Mouse (Mus musculus) monocyte, adult 5-6 weeks (primary cell): ENCODE results near the gene Ly6g5b. TPM values are rescaled to one million over a fixed set of nuclear protein-coding genes. Genes with fewer than 3 reads are reported as not detected.

Experiments used
- ATAC-seq: fragments of 153-309, 156-312 bp; replicated peaks from 2 replicates; pipeline ENCODE4 v1.8.0; 2017; ENCODE audit warnings: mild to moderate bottlenecking; ENCODE audit not compliant: low TSS enrichment, insufficient number of reproducible peaks, severe bottlenecking, poor library complexity, low FRiP score
- total RNA-seq: library from RNA; stranded (forward); fragments of 200-1000, 200-491, 200-594 nt; gene quantifications from 3 replicates; pipeline ENCODE4 v1.2.3, GENCODE M21; 2017

Ly6g5b gene
- total RNA-seq, 1 experiment from 2014 or later = not detected

- ATAC-seq = peak; percentile 59
These were observed 50.0 kb downstream of the Ly6g5b start, which contains the start of gene Ly6g6c for GRCm38 (mm10) chr17:35064951-35065947. TSS of gene Ly6g6c (plus strand) at chr17:35065388.

DNA sequence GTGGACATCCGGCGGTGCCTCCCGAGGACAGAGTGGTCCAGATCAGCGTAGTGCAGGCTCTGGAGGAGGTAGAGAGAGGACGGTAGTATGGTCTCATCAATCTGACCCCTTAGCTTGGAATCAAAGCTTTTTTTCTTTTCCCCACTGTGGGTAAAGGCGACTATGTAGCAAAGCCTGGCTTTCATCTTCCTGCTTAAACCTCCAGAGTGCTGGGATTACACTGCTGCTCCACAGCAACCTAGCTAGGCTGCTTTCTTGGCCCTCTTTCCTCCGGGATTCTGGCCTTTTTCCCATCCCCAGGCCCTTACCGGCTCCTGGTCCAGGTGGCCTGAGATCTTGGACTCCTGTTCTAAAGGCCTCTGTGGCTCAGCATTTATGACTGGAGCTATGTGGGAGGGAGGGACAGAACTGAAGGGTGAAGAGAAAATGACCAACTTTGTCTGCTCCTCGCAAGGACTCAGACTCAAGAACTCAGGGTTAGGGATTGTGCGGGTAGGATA lies 50.8 kb downstream of the Ly6g5b start:
- ATAC-seq = no peak

Other genes starting within 250 kb of the Ly6g5b start
- 0.57 to 1.7 TPM (median 1.6 TPM) in 3 replicates for gene Zbtb12, start 235.9 kb downstream of the Ly6g5b start, total RNA-seq
- gene Gm20547, start 233.4 kb downstream of the Ly6g5b start, total RNA-seq = not detected in 3 replicates
- gene C2, start 217.2 kb downstream of the Ly6g5b start, total RNA-seq = not detected in 3 replicates
- 92.4 to 105 TPM (median 102 TPM) in 3 replicates for gene Ehmt2, start 217.0 kb downstream of the Ly6g5b start, total RNA-seq
- not detected in 3 replicates for gene Slc44a4, start 201.0 kb downstream of the Ly6g5b start, total RNA-seq
- 29.6 to 39.9 TPM (median 37.2 TPM) in 3 replicates for gene Neu1, start 184.2 kb downstream of the Ly6g5b start, total RNA-seq
- gene Hspa1b, start 156.2 kb downstream of the Ly6g5b start, total RNA-seq = 12.5 to 375 TPM (median 15.8 TPM) in 3 replicates
- gene Gm20481, start 145.5 kb downstream of the Ly6g5b start, total RNA-seq = 1.4 TPM in 1 of 3 replicates, not detected in the others
- gene Hspa1a, start 143.3 kb downstream of the Ly6g5b start, total RNA-seq = 4.9 to 201 TPM (median 8.6 TPM) in 3 replicates
- 1.1 to 1.7 TPM in 2 of 3 replicates, not detected in the other for gene Hspa1l, start 142.7 kb downstream of the Ly6g5b start, total RNA-seq
- 9.3 to 13.9 TPM (median 10.6 TPM) in 3 replicates for gene Lsm2, start 133.6 kb downstream of the Ly6g5b start, total RNA-seq
- gene Vars, start 114.4 kb downstream of the Ly6g5b start, total RNA-seq = 89.9 to 126 TPM (median 116 TPM) in 3 replicates
- not detected in 3 replicates for gene Vwa7, start 98.8 kb downstream of the Ly6g5b start, total RNA-seq
- 1.2 TPM in 1 of 3 replicates, not detected in the others for gene Sapcd1, start 87.4 kb downstream of the Ly6g5b start, total RNA-seq
- gene Msh5, start 68.7 kb downstream of the Ly6g5b start, total RNA-seq = 0.76 to 1.6 TPM in 2 of 3 replicates, not detected in the other
- 356 to 514 TPM (median 477 TPM) in 3 replicates for gene Clic1, start 65.5 kb downstream of the Ly6g5b start, total RNA-seq
- gene Ddah2, start 56.4 kb downstream of the Ly6g5b start, total RNA-seq = 1.1 TPM in 1 of 3 replicates, not detected in the others
- not detected in 3 replicates for gene Ly6g6c, start 50.0 kb downstream of the Ly6g5b start, total RNA-seq
- 0.57 to 3.1 TPM (median 0.75 TPM) in 3 replicates for gene Mpig6b, start 49.2 kb downstream of the Ly6g5b start, total RNA-seq
- gene Ly6g6e, start 38.5 kb downstream of the Ly6g5b start, total RNA-seq = not detected in 3 replicates
- 2.3 TPM in 1 of 3 replicates, not detected in the others for gene Ly6g6d, start 37.4 kb downstream of the Ly6g5b start, total RNA-seq
- 0.39 TPM in 1 of 3 replicates, not detected in the others for gene Ly6g6f, start 29.8 kb downstream of the Ly6g5b start, total RNA-seq
- gene Abhd16a, start 26.2 kb downstream of the Ly6g5b start, total RNA-seq = 24.3 to 47.0 TPM (median 28.3 TPM) in 3 replicates
- not detected in 3 replicates for gene Ly6g5c, start 7.1 kb downstream of the Ly6g5b start, total RNA-seq
- 62.4 to 126 TPM (median 65.8 TPM) in 3 replicates for gene Gpank1, start 6.0 kb upstream of the Ly6g5b start, total RNA-seq
- 188 to 293 TPM (median 226 TPM) in 3 replicates for gene Csnk2b, start 6.6 kb upstream of the Ly6g5b start, total RNA-seq
- gene D17H6S53E, start 10.9 kb upstream of the Ly6g5b start, total RNA-seq = 33.5 to 43.7 TPM (median 42.6 TPM) in 3 replicates
- gene Apom, start 16.6 kb upstream of the Ly6g5b start, total RNA-seq = 1.4 TPM in 1 of 3 replicates, not detected in the others
- gene Bag6, start 19.8 kb upstream of the Ly6g5b start, total RNA-seq = 72.4 to 192 TPM (median 104 TPM) in 3 replicates
- gene Prrc2a, start 49.5 kb upstream of the Ly6g5b start, total RNA-seq = 21.3 to 57.6 TPM (median 32.1 TPM) in 3 replicates
- 20.7 to 64.8 TPM (median 31.9 TPM) in 3 replicates for gene Aif1, start 60.6 kb upstream of the Ly6g5b start, total RNA-seq
- 763 to 1,006 TPM (median 964 TPM) in 3 replicates for gene Lst1, start 73.0 kb upstream of the Ly6g5b start, total RNA-seq
- gene Ltb, start 79.0 kb upstream of the Ly6g5b start, total RNA-seq = 38.1 to 48.1 TPM (median 38.4 TPM) in 3 replicates
- gene Tnf, start 86.6 kb upstream of the Ly6g5b start, total RNA-seq = 37.0 to 62.7 TPM (median 38.1 TPM) in 3 replicates
- 1.7 TPM in 1 of 3 replicates, not detected in the others for gene Lta, start 89.9 kb upstream of the Ly6g5b start, total RNA-seq
- 0.64 to 2.9 TPM (median 2.7 TPM) in 3 replicates for gene Gm16181, start 105.4 kb upstream of the Ly6g5b start, total RNA-seq
- 1.4 to 6.5 TPM (median 2.6 TPM) in 3 replicates for gene Atp6v1g2, start 118.2 kb upstream of the Ly6g5b start, total RNA-seq
- 3.6 to 10.9 TPM (median 5.1 TPM) in 3 replicates for gene Nfkbil1, start 120.4 kb upstream of the Ly6g5b start, total RNA-seq
- 98.8 to 141 TPM (median 101 TPM) in 3 replicates for gene Ddx39b, start 126.3 kb upstream of the Ly6g5b start, total RNA-seq
- gene H2-D1, start 147.3 kb upstream of the Ly6g5b start, total RNA-seq = 2,987 to 4,272 TPM (median 3,836 TPM) in 3 replicates
- gene H2-Q1, start 205.0 kb upstream of the Ly6g5b start, total RNA-seq = 0.11 to 0.38 TPM in 2 of 3 replicates, not detected in the other
- not detected in 3 replicates for gene H2-Q2, start 226.8 kb upstream of the Ly6g5b start, total RNA-seq